Mouse (Mus musculus): ENCODE measurements around the gene Rhog.

The Rhog gene

GRCm38 (mm10) chr7:102253631-102254030 is 2.2 kb downstream of the Rhog start:
- DNase-seq (ENCODE audit: extremely low spot score, low read depth, low spot score), result no peak

- DNase-seq (ENCODE audit: extremely low spot score, low read depth, low spot score), result no peak
Observed at GRCm38 (mm10) chr7:102250631-102251214, 5.1 kb downstream of the Rhog start.

- DNase-seq (ENCODE audit: extremely low spot score, low read depth, low spot score), result no peak
Observed at GRCm38 (mm10) chr7:102249896-102250630, 5.8 kb downstream of the Rhog start.

GRCm38 (mm10) chr7:102249531-102249895 is 6.3 kb downstream of the Rhog start:
- DNase-seq (ENCODE audit: extremely low spot score, low read depth, low spot score), result no peak

DNA sequence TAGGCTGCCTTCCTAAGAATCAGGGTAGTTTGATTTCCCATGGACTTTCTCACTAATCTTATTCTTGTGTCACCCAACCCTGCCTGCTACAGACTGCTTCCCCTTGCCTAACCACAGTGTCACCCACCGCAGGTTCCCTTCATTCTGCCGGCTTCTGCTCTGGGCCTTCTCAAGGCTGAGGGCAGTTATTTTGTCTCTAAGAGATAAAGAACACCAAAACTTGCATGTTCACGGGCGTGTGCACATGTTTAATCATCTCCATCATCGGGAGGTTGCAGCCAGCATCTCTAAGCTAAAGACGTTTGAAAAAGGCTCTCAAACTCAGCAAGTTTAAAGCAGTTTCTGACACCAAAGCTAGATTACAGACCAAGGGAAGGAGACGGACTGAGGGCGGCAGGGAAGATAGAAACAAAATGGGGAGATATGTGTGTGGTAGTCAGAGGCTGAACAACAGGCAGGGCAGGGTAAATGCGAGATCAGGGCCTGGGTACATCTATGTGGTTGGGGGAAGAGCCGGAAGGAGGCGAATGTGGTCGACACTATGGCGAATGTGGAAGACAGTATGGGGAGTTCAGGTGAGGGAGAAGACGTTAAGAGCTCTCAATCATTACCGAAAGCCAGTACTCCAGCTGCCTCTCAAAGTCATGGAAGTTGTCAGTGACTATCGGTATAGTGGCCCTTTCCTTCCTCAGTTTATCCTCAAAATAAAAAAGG is 7.0 kb downstream of the Rhog start:
- no peak for DNase-seq (ENCODE audit: extremely low spot score, low read depth, low spot score)

DNA sequence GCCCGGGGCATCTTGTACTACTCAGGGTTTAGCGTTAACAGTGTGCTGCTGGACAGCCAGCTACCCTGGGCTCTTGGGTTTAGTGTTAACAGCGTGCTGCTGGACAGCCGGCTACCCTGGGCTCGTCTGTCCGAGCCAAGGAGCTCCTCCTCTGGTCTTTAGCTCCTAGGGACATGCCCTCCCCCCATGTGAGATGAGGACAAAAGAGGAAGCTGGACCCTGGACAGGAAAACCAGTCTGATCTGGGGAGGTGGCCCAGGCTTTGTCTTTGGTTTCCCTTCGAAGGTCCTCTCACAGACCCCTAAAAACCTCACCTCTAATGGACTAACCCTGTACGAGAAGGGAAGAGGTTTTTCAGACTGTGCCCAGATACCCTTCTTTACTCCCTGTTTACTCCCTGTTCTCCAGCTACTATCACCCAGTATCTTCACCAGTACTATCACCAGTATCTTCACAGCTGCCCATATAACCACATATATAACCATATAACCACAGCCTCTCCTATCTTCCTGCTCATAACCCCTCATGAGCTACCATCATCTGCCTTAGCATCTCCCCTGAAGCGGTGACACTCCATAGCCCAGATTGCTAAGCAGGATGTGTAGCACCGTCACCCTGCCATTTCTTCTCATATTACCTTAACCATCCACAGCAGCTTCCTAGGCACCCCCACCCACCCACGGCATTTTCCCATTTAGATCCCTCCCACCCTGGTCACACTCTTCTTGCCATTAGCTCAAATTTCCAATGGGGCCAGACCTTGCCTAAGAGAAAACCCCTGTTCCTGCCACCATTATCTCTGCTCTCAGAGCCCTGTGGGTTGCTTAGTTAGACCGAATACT is 8.7 kb downstream of the Rhog start:
- no peak for DNase-seq (ENCODE audit: extremely low spot score, low read depth, low spot score)

DNA sequence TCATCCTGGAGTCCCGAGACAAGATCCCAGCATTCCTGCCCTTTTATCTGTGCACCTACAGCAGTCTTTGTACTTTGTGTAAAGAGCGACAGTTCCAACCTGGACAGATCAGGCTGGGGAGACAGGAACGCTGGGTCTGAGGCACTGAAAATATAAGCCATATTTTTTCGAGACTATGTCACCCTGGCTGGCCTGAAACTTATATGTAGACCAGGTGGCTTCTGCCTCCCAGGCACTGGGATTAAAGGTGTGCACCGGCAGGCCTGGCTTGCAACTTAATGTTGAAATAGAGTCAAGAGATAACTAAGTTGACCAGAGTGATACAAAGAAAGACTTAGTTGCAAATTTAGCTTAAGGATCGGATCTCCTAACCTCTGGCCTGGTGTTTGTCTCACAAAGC is 9.6 kb downstream of the Rhog start:
- no peak for DNase-seq (ENCODE audit: extremely low spot score, low read depth, low spot score)

GRCm38 (mm10) chr7:102245775-102246174 is 10.1 kb downstream of the Rhog start:
- no peak for DNase-seq (ENCODE audit: extremely low spot score, low read depth, low spot score)

DNA sequence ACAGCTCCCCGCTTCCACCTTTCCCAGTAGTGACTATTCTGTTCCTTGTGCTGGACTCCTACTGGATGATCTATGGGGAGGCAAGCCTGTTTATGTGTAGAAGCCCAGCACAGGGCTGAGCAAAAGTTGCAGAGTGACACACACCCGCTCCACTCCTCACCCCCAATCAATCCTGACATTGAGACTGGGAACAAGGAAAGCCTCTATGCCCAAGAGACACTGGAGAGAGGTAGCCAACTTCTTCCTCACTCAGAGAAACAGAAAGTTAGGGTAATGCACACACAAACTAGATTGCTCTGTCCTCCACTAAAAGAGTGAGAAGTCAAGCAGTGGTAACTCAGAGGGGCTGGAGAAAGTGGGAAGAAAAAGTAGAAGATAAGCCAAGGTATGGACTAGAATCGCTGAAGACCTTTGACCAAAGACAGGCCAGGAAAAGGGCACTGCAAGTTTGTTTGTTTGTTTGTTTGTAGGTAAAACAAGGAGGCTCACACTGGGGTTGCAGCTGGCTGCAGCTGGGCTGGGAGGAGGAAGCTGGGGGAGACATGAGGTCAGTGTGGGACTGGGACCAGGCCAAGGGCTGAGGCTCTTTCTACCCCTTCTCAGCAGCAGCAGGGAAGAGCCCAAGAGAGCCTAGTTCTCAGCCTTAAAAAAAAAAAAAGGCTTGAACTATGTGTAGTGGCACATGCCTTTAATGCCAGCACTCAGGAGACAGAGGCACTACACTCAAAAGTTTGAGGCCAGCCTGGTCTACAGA is 10.9 kb downstream of the Rhog start:
- no peak for DNase-seq (ENCODE audit: extremely low spot score, low read depth, low spot score)

GRCm38 (mm10) chr7:102243870-102244269 is 12.0 kb downstream of the Rhog start:
- DNase-seq (ENCODE audit: extremely low spot score, low read depth, low spot score), result no peak

- no peak for DNase-seq (ENCODE audit: extremely low spot score, low read depth, low spot score)
Observed at GRCm38 (mm10) chr7:102242917-102243316, 12.9 kb downstream of the Rhog start.

GRCm38 (mm10) chr7:102242371-102242770 is 13.5 kb downstream of the Rhog start:
- DNase-seq (ENCODE audit: extremely low spot score, low read depth, low spot score), result no peak

GRCm38 (mm10) chr7:102239591-102239990 is 16.3 kb downstream of the Rhog start:
- no peak for DNase-seq (ENCODE audit: extremely low spot score, low read depth, low spot score)

DNA sequence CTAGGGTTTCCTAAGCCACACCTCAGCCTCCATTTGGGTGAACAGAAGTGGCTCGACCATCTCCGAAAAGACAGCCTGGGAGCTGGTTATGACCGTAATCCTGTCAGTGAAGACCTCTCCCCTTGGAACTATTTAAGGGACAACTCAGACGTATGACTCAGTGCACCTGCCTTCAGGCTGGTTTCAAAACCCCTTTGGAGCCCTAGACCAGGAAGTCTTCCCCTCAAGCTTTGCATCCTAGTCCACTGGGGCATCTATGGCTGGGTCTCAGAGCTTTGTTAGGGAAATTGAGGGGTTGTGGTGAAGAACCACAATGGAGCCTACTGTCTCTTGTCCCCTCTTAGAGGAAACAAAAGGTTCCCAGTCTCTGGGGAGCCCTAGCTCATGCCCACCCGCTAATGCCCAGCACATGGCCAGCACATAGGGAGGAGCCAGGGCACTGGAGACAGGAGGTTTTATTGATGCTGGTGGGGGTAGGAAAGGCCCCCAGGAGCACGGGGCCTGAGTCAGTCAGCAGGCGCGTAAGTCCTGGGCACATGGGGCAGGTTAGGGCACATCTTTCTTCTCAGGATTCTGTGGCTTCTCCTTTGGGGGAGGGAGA is 17.1 kb downstream of the Rhog start:
- no peak for DNase-seq (ENCODE audit: extremely low spot score, low read depth, low spot score)

DNA sequence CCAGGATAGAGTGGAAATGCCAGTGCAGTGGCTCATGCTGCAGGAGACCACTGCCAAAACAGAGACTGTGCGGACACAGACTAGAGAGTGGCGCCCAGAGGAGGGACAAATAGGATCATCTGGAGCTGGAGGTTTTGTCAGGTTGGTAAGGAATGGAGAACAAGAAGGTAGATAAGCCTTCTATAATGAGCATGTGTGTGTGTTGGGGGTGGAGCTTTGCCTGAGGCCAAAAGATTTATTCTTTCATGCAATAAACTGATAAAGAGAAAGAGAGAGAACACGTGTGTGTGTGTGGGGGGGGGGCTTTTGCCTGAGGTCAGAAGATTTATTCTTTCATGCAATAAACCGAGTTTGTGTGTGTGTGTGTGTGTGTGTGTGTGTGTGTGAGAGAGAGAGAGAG is 22.8 kb downstream of the Rhog start:
- DNase-seq (ENCODE audit: extremely low spot score, low read depth, low spot score), result no peak

GRCm38 (mm10) chr7:102229814-102230213 is 26.0 kb downstream of the Rhog start:
- DNase-seq (ENCODE audit: extremely low spot score, low read depth, low spot score), result no peak

GRCm38 (mm10) chr7:102228049-102228670 is 27.7 kb downstream of the Rhog start:
- DNase-seq (ENCODE audit: extremely low spot score, low read depth, low spot score), result no peak

GRCm38 (mm10) chr7:102226051-102226450 is 29.8 kb downstream of the Rhog start:
- no peak for DNase-seq (ENCODE audit: extremely low spot score, low read depth, low spot score)

- DNase-seq (ENCODE audit: extremely low spot score, low read depth, low spot score), result no peak
Observed at GRCm38 (mm10) chr7:102223883-102224738, 31.7 kb downstream of the Rhog start.
